Mouse (Mus musculus) liver, embryonic 14.5 days (tissue): Measurements from ENCODE around the gene Cldn24. TPM values are rescaled to one million over a fixed set of nuclear protein-coding genes. Genes with fewer than 3 reads are reported as not detected.

Experiments
- ATAC-seq: fragments of 200-750 bp; cut with Nextera tagmentation; 2 replicates; pipeline ENCODE4 v1.8.0; 2017; ENCODE audit warnings: moderate number of reproducible peaks, mild to moderate bottlenecking, moderate library complexity; ENCODE audit not compliant: insufficient read depth
- DNase-seq, 3 experiments: peaks; one replicate each; pipeline ENCODE4 v3.0.0-alpha.2; 2012 to 2013; ENCODE audit warnings: low read depth in 3 of 3, low spot score in 3 of 3
- H3K27ac ChIP-seq: fragments of 300-500 bp; sonication (generic); 2 replicates; pipeline ENCODE4 v1.5.1; 2014; ENCODE audit warnings: moderate library complexity, mild to moderate bottlenecking, control low read depth, inconsistent platforms
- H3K27me3 ChIP-seq: fragments of 300-500 bp; sonication (generic); 2 replicates; pipeline ENCODE4 v1.6.1; 2014; ENCODE audit warnings: mild to moderate bottlenecking, low read length, moderate library complexity; ENCODE audit not compliant: control insufficient read depth, insufficient read depth
- H3K36me3 ChIP-seq: fragments of 300-500 bp; sonication (generic); replicated peaks from 2 replicates; pipeline ENCODE4 v1.6.1; 2014; ENCODE audit warnings: low read depth; ENCODE audit not compliant: control insufficient read depth, insufficient read depth
- H3K4me1 ChIP-seq, 2 experiments: fragments of 200-500 bp in 1 of 2; fragments of 300-500 bp in 1 of 2; sonication (generic) in 1 of 2; replicated peaks; 2 replicates each; pipeline ENCODE4 v1.6.1; 2012 to 2014; ENCODE audit warnings: antibody characterized with exemption in 1 of 2, inconsistent platforms in 1 of 2, low read length in 1 of 2; ENCODE audit not compliant: control insufficient read depth in 2 of 2, insufficient read depth in 2 of 2
- H3K4me2 ChIP-seq: fragments of 300-500 bp; sonication (generic); 2 replicates; pipeline ENCODE4 v1.6.1; 2014; ENCODE audit warnings: low read depth, mild to moderate bottlenecking, control low read depth, moderate library complexity
- H3K4me3 ChIP-seq, 2 experiments: fragments of 200-500 bp in 1 of 2; fragments of 300-500 bp in 1 of 2; sonication (generic) in 1 of 2; 2 replicates each; pipeline ENCODE4 v1.5.1; 2012 to 2014; ENCODE audit warnings: low read depth in 2 of 2, low read length in 2 of 2, mild to moderate bottlenecking in 2 of 2, control low read depth in 1 of 2, inconsistent platforms in 1 of 2, moderate library complexity in 1 of 2; ENCODE audit not compliant: insufficient read depth in 1 of 2
- H3K9ac ChIP-seq: fragments of 300-500 bp; sonication (generic); replicated peaks from 2 replicates; pipeline ENCODE4 v1.6.1; 2014; ENCODE audit warnings: mild to moderate bottlenecking, control low read depth, moderate library complexity
- H3K9me3 ChIP-seq: fragments of 300-500 bp; sonication (generic); 2 replicates; pipeline ENCODE4 v1.6.1; 2016; ENCODE audit warnings: low read length, mixed read lengths; ENCODE audit not compliant: control insufficient read depth
- CTCF ChIP-seq: IDR thresholded peaks from 2 replicates; pipeline ENCODE4 v1.5.1; 2016; ENCODE audit warnings: antibody characterized with exemption, low read depth, control low read depth
- EP300 ChIP-seq: IDR thresholded peaks from 2 replicates; pipeline ENCODE4 v1.6.1; 2016; ENCODE audit warnings: antibody characterized with exemption, low read depth
- WGBS: fragments of 180-500 bp; shearing (Covaris S2); extraction: QIAGEN DNeasy Blood & Tissue Kit; methylation state at CpG from one replicate; pipeline ENCODE4 v1.1.7; 2014; ENCODE audit not compliant: insufficient replicate concordance; 5-methylcytosine and 5-hydroxymethylcytosine counted together
- polyA plus RNA-seq, 2 experiments: library from polyadenylated mRNA; depleted of rRNA in 1 of 2; stranded (reverse) in 1 of 2; unstranded in 1 of 2; fragments of >200 nt; fragmentation: Nextera tagmentation in 1 of 2; extraction: Ambion mirVana in 1 of 2; gene quantifications; 2 replicates each; pipeline versions ENCODE4 v1.2.1 to v1.2.3; 2012 to 2014

Cldn24 gene
- polyA plus RNA-seq, 2 experiments = not detected

DNA sequence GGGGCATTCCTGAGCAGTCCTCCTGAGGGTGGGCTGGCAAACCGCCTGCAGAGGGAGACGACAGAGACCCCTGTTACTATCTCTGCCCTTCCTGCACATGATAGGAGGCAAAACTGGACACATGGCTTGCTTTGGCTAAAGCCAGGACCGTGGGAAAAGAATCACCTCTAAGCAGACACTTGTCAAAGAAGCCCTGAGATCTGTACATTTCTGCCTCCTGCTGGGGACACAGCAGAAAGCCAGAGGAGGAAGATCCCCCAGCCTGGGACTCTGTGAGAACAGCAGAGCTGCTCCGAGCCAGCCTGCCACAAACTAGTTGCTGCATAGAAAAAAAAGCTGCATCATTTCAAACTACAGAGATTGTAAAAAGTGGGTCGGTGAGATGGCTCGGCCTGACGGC, 21.1 kb downstream of the Cldn24 start:
- Histone ChIP-seq H3K4me2 (no peak overlapping the region), H3K9ac (no peak overlapping the region), H3K4me3 (no peak overlapping the region), H3K27me3 (no peaks in the 10 kb centered on the region), H3K4me1 (no peaks in the 10 kb centered on the region), H3K27ac (no peak overlapping the region), H3K9me3 (no peaks in the 10 kb centered on the region), H3K36me3 (no peaks in the 10 kb centered on the region)
- ATAC-seq (no peak), DNase-seq (no peak)
- TF ChIP-seq EP300 = no peak
- no peak for TF ChIP-seq CTCF
- 63% methylated on average over 7 of the region's 7 CpGs for WGBS

DNA sequence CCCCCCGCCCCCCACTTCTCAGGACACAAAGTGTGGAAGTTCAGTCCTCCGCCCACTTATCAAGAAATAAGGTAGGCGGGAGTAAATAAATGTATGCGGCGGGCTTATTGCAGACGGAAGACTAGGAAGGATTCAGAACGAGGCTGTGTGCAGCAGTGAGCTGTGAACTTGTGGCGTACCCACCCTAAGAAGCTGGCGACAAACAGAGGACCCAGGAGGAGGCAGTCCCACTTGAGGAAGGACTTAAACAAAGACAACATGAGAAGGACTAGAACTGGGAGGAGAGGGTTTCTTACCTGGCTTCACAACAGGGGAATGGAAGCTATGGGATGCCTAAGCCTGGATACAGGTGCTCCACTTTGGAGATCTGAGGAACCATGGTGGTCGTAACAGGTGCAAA, 21.7 kb downstream of the Cldn24 start:
- TF ChIP-seq CTCF (no peak), EP300 (no peak)
- no peaks in the 10 kb centered on the region for H3K9me3 ChIP-seq
- H3K27ac ChIP-seq = no peak overlapping the region
- no peak overlapping the region for H3K9ac ChIP-seq
- H3K4me2 ChIP-seq = no peak overlapping the region
- no peak overlapping the region for H3K4me3 ChIP-seq
- no peak for ATAC-seq
- no peak for DNase-seq
- H3K4me1 ChIP-seq = no peaks in the 10 kb centered on the region
- no peaks in the 10 kb centered on the region for H3K27me3 ChIP-seq
- WGBS = 82% methylated on average over 10 of the region's 10 CpGs
- H3K36me3 ChIP-seq = no peaks in the 10 kb centered on the region

DNA sequence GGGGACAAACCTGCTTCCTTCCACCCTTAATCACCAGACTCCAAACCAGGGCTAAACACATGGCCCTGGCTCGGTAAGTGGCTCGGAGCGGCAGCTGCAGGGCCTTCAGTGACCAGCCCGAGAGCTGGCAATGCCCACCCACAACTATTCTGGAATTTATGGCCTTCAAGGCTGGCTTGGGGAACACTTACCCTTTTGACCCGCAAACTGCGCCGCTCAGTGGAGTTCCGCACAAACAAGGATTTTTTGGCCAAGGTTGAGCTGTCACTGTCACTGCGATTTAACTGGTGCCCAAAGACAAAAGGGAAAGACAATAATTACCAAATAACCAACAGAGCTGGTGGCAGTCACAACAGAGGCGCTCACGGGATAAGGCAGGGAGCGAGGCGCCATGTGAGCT, 24.0 kb downstream of the Cldn24 start:
- H3K27me3 ChIP-seq = no peaks in the 10 kb centered on the region
- no peak overlapping the region for H3K27ac ChIP-seq
- no peak overlapping the region for H3K9ac ChIP-seq
- H3K4me3 ChIP-seq = no peak overlapping the region
- 89% methylated on average over 13 of the region's 13 CpGs for WGBS
- TF ChIP-seq EP300 = no peak
- no peak for TF ChIP-seq CTCF
- DNase-seq = no peak
- H3K36me3 ChIP-seq = no peaks in the 10 kb centered on the region
- H3K9me3 ChIP-seq = no peaks in the 10 kb centered on the region
- no peaks in the 10 kb centered on the region for H3K4me1 ChIP-seq
- no peak overlapping the region for H3K4me2 ChIP-seq
- no peak for ATAC-seq

DNA sequence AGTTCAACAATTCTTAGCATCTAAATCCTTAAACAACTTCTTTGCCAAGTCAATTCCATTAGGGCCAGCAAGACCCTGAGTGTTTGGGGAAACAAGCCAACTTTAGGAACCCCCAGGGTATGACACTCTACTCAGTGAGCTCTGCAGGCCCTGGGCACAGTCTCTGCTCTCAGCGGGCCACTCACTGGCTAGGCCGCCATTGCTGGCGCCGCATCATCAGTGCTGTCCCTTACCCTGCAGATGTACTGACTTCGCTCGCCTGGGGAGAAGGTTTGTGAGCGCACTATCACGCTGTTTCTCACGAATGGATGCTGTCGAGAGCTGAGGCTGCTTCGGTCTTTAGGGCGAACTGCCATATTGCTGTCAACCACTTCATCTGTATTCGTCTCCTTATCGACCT, 25.2 kb downstream of the Cldn24 start:
- Histone ChIP-seq H3K4me3 (no peak overlapping the region), H3K4me2 (no peak overlapping the region), H3K4me1 (no peaks in the 10 kb centered on the region), H3K36me3 (no peaks in the 10 kb centered on the region), H3K27me3 (no peaks in the 10 kb centered on the region), H3K27ac (no peak overlapping the region), H3K9ac (no peak overlapping the region), H3K9me3 (no peaks in the 10 kb centered on the region)
- WGBS = 80% methylated on average over 14 of the region's 14 CpGs
- TF ChIP-seq CTCF (no peak), EP300 (no peak)
- DNase-seq (no peak), ATAC-seq (no peak)

DNA sequence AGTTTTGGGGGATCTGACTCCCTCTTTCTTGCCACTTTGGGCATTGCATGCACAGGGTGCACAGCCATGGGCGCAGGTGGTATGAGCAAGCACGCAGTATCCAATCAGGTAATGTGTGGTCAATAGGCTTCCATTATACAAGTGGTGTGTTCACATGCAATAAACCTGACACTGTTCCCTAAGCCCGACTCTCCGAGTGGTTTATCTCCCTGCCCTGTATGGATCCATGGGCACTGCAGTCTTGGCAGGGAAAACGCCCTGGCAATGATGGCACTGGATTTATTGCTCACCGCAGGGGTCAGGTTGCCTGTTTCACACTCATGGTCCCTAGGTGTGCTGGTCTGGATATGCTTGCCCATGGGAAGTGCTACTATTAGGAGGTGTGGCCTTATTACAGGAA, 26.0 kb downstream of the Cldn24 start:
- TF ChIP-seq CTCF (no peak), EP300 (no peak)
- Histone ChIP-seq H3K9me3 (no peaks in the 10 kb centered on the region), H3K36me3 (no peaks in the 10 kb centered on the region), H3K27me3 (no peaks in the 10 kb centered on the region), H3K4me2 (no peak overlapping the region), H3K4me1 (no peaks in the 10 kb centered on the region), H3K27ac (no peak overlapping the region), H3K4me3 (no peak overlapping the region), H3K9ac (no peak overlapping the region)
- WGBS = 76% methylated on average over 6 of the region's 6 CpGs
- no peak for ATAC-seq
- no peak for DNase-seq
